Mouse (Mus musculus) myocyte (in vitro differentiated cells): ENCODE results near the gene Tcf7l1. TPM values are rescaled to one million over a fixed set of nuclear protein-coding genes. Genes with fewer than 3 reads are reported as not detected.

Source experiments
- H3K27me3 ChIP-seq: one replicate; pipeline ENCODE4 v1.6.1; 2011; ENCODE audit not compliant: control insufficient read depth, insufficient read depth, insufficient read length
- H3K36me3 ChIP-seq: one replicate; pipeline ENCODE4 v1.6.1; 2011; ENCODE audit not compliant: control insufficient read depth, insufficient read depth
- H3K4me2 ChIP-seq: one replicate; pipeline ENCODE4 v1.6.1; 2011; ENCODE audit warnings: low read depth, control low read depth
- H3K4me3 ChIP-seq: one replicate; pipeline ENCODE4 v1.5.1; 2011; ENCODE audit warnings: mild to moderate bottlenecking, control low read depth, moderate library complexity
- H3K79me2 ChIP-seq: one replicate; pipeline ENCODE4 v1.6.1; 2011; ENCODE audit not compliant: control insufficient read depth, insufficient read depth
- H3ac ChIP-seq: one replicate; pipeline ENCODE4 v1.6.1; 2011; ENCODE audit not compliant: control insufficient read depth, insufficient read length
- CEBPB ChIP-seq: IDR thresholded peaks from 2 replicates; pipeline ENCODE4 v1.6.1; 2011; ENCODE audit warnings: mild to moderate bottlenecking, moderate library complexity; ENCODE audit not compliant: poor library complexity, insufficient read depth, severe bottlenecking
- E2F4 ChIP-seq: IDR thresholded peaks from one replicate; pipeline ENCODE4 v1.6.1; 2011; ENCODE audit warnings: mild to moderate bottlenecking, control low read depth, moderate library complexity; ENCODE audit not compliant: insufficient read depth
- MAX ChIP-seq: IDR thresholded peaks from one replicate; pipeline ENCODE4 v1.6.1; 2011; ENCODE audit warnings: low read depth, mild to moderate bottlenecking, control low read depth
- MYOD1 ChIP-seq, 3 experiments: IDR thresholded peaks; one replicate each; pipeline ENCODE4 v1.6.1; 2011; ENCODE audit warnings: control low read depth in 2 of 3, low read depth in 2 of 3, mild to moderate bottlenecking in 2 of 3, moderate library complexity in 1 of 3; ENCODE audit not compliant: insufficient read length in 2 of 3, control insufficient read depth in 1 of 3
- MYOG ChIP-seq, 3 experiments: IDR thresholded peaks; one replicate each; pipeline ENCODE4 v1.6.1; 2011; ENCODE audit warnings: control low read depth in 2 of 3, low read depth in 2 of 3, mild to moderate bottlenecking in 2 of 3; ENCODE audit not compliant: insufficient read length in 2 of 3, control insufficient read depth in 1 of 3, insufficient read depth in 1 of 3
- POLR2A ChIP-seq: IDR thresholded peaks from one replicate; pipeline ENCODE4 v1.6.1; 2011; ENCODE audit warnings: low read depth, mild to moderate bottlenecking, control low read depth, moderate library complexity; ENCODE audit not compliant: insufficient read length
- POLR2AphosphoS2 ChIP-seq: IDR thresholded peaks from one replicate; pipeline ENCODE4 v1.6.1; 2011; ENCODE audit warnings: low read depth, control low read depth; ENCODE audit not compliant: insufficient read length
- REST ChIP-seq: IDR thresholded peaks from one replicate; pipeline ENCODE4 v1.6.1; 2011; ENCODE audit warnings: mild to moderate bottlenecking, control low read depth, moderate library complexity; ENCODE audit not compliant: insufficient read depth, insufficient read length
- SRF ChIP-seq: IDR thresholded peaks from one replicate; pipeline ENCODE4 v1.6.1; 2011; ENCODE audit warnings: low read depth; ENCODE audit not compliant: control insufficient read depth, insufficient read length
- TCF12 ChIP-seq: IDR thresholded peaks from one replicate; pipeline ENCODE4 v1.6.1; 2011; ENCODE audit warnings: mild to moderate bottlenecking, control low read depth; ENCODE audit not compliant: poor library complexity, insufficient read depth, severe bottlenecking
- TCF3 ChIP-seq: IDR thresholded peaks from one replicate; pipeline ENCODE4 v1.6.1; 2011; ENCODE audit warnings: low read depth, control low read depth; ENCODE audit not compliant: insufficient read length
- USF1 ChIP-seq: IDR thresholded peaks from one replicate; pipeline ENCODE4 v1.6.1; 2011; ENCODE audit warnings: low read depth, mild to moderate bottlenecking, control low read depth, moderate library complexity
- polyA plus RNA-seq: library from polyadenylated mRNA; unstranded; fragments of >200 nt; fragmentation: generic; extraction: Trizol; gene quantifications from one replicate; pipeline ENCODE4 v1.2.1, GENCODE M21; 2012; ENCODE audit warnings: missing spikeins

The Tcf7l1 gene
- polyA plus RNA-seq, 1 experiment, result 13.3 TPM

GRCm38 (mm10) chr6:72797763-72798162 is 8.7 kb upstream of the Tcf7l1 start:
- no peak overlapping the region for H3K4me3 ChIP-seq
- no peak for TF ChIP-seq TCF12
- no peak for TF ChIP-seq MYOG (IDR thresholded peaks at IDR 0.05; ENCODE audit: control insufficient read depth in 1 of 3, insufficient read depth in 1 of 3, insufficient read length in 2 of 3, low read depth in 2 of 3)

GRCm38 (mm10) chr6:72795444-72795843 is 6.4 kb upstream of the Tcf7l1 start:
- H3K27me3 ChIP-seq, result no peaks in the 10 kb centered on the region
- H3K79me2 ChIP-seq, result no peaks in the 10 kb centered on the region
- H3K36me3 ChIP-seq, result no peaks in the 10 kb centered on the region
- TF ChIP-seq E2F4, result no peak
- TF ChIP-seq TCF12, result no peak
- TF ChIP-seq USF1, result no peak
- TF ChIP-seq POLR2A, result no peak
- TF ChIP-seq MYOD1 (IDR thresholded peaks at IDR 0.05; ENCODE audit: control insufficient read depth in 1 of 3, insufficient read length in 2 of 3, low read depth in 2 of 3), result no peak
- no peak for TF ChIP-seq SRF
- no peak for TF ChIP-seq MYOG (IDR thresholded peaks at IDR 0.05; ENCODE audit: control insufficient read depth in 1 of 3, insufficient read depth in 1 of 3, insufficient read length in 2 of 3, low read depth in 2 of 3)
- TF ChIP-seq REST, result no peak
- no peak for TF ChIP-seq MAX
- no peak for TF ChIP-seq POLR2AphosphoS2
- no peak for TF ChIP-seq CEBPB
- no peak for TF ChIP-seq TCF3
- no peak overlapping the region for H3ac ChIP-seq
- H3K4me2 ChIP-seq, result no peak overlapping the region
- no peak overlapping the region for H3K4me3 ChIP-seq

More at GRCm38 (mm10) chr6:72797763-72798162, 8.7 kb upstream of the Tcf7l1 start:
- no peak overlapping the region for H3K4me2 ChIP-seq
- H3K27me3 ChIP-seq, result no peaks in the 10 kb centered on the region
- H3ac ChIP-seq, result no peak overlapping the region
- H3K79me2 ChIP-seq, result no peaks in the 10 kb centered on the region
- H3K36me3 ChIP-seq, result no peaks in the 10 kb centered on the region

DNA sequence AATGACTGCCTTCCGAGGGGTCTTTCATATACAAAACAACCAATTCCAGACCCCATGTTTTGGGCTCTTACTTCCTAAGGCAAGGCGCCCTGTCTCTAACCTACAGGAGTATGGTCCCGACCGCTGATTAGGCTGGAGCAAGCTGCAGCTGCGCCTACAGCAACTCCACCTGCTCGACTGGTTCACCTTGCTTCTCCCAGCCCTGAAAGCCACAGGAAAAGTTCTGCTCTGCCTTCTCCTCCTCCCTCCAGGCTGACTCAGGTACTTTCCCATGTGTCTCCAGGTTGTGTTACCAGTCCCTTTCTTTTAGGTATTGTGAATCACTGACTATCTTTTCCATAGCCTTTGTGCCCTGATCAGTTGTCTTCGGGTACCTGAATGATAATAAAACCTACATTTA is 5.8 kb upstream of the Tcf7l1 start:
- Histone ChIP-seq H3K79me2 (no peaks in the 10 kb centered on the region), H3K4me2 (no peak overlapping the region), H3K36me3 (no peaks in the 10 kb centered on the region), H3ac (no peak overlapping the region), H3K27me3 (no peaks in the 10 kb centered on the region), H3K4me3 (no peak overlapping the region)
- TF ChIP-seq TCF12 (no peak), MAX (no peak), E2F4 (no peak), TCF3 (no peak)

DNA sequence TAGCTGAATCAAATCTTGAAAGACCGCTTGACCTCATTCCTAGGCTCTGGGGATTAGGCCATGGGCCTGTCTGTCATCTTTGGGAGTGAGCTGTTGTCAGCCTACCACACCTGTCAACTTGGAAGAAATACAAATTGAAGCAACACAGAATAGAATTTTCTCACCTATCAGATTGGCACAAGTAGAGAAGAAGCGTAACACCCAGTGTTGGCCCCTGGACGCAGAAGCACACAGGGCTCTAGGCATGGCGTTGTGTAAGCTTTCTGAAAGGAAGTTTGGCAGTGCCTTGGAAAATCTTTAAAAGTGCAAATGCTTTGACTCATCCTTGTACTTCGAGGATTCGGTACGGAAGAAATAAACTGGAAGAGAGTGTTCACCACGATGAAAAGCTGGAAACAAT is 3.6 kb upstream of the Tcf7l1 start:
- peaks cover 8% of the 10 kb centered on the region for H3K79me2 ChIP-seq
- H3K27me3 ChIP-seq, result no peaks in the 10 kb centered on the region
- no peak overlapping the region for H3K4me2 ChIP-seq
- H3ac ChIP-seq, result no peak overlapping the region
- no peak overlapping the region for H3K4me3 ChIP-seq
- H3K36me3 ChIP-seq, result no peaks in the 10 kb centered on the region
- TF ChIP-seq POLR2A, result no peak
- TF ChIP-seq TCF3, result no peak
- no peak for TF ChIP-seq E2F4

DNA sequence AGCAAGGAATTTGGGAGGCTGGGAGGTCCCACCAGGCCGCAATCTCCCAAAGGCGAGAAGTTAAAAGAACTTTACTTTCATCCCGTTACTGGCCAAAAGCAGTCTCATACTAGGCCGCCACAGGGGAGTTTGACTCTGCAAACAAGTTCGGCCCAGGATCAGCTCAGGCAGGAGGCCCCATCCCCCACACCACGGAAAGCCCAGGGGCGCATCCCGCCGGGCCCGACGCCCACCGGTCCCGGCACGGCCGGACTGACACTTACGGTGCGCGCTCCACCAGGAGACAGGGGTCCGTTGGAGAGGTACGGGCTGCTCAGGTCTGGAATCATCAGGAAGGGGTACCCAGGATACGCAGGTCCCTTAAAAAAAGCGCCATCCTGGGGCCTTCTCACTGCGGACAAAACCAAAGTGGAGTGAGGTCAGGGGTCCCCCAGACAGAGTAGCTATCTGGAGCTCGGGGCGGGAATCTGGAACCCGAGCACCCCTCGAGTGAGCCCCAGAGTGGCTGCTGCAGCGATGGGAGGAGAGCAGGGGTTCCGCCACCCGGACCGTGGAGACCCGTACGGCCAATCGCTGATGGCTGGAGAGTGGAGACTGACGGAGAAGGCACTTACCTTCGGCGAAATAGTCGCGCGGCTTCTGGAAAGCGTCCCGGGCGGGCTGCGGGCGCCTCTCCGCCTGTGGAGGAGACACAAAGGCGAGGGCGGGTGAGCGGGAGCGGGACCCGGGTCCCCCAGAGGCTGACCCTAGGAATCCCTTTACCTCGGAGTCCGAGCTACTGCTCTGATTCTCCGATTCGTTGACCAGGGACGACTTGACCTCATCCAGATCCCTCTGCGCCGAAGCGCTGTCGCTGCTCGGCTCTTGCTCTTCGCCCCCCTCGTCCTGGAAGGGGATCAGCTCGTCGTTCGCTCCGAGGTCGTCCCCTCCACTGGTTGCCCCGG is 834 bp downstream of the Tcf7l1 start:
- Histone ChIP-seq H3K4me2 (peak overlapping the region; percentile 81), H3K27me3 (no peaks in the 10 kb centered on the region), H3K79me2 (peaks cover 28% of the 10 kb centered on the region), H3K36me3 (no peaks in the 10 kb centered on the region), H3ac (peak overlapping the region; percentile 91), H3K4me3 (peak overlapping the region; percentile 70)
- no peak for TF ChIP-seq E2F4
- TF ChIP-seq MYOG (IDR thresholded peaks at IDR 0.05; ENCODE audit: control insufficient read depth in 1 of 3, insufficient read depth in 1 of 3, insufficient read length in 2 of 3, low read depth in 2 of 3), result no peak
- TF ChIP-seq TCF3, result no peak
- TF ChIP-seq CEBPB, result no peak
- no peak for TF ChIP-seq USF1
- TF ChIP-seq REST, result no peak
- no peak for TF ChIP-seq MAX
- TF ChIP-seq SRF, result no peak
- TF ChIP-seq TCF12, result no peak
- TF ChIP-seq MYOD1 (IDR thresholded peaks at IDR 0.05; ENCODE audit: control insufficient read depth in 1 of 3, insufficient read length in 2 of 3, low read depth in 2 of 3), result no peak
- no peak for TF ChIP-seq POLR2A
